Mouse (Mus musculus) embryonic facial prominence, embryonic 12.5 days (tissue): Measurements from ENCODE around the gene Fsd2. TPM values are rescaled to one million over a fixed set of nuclear protein-coding genes. Genes with fewer than 3 reads are reported as not detected.

Experiments used
- ATAC-seq: fragments of 200-750 bp; cut with Nextera tagmentation; 2 replicates; pipeline ENCODE4 v1.8.0; 2017; ENCODE audit not compliant: insufficient number of reproducible peaks, insufficient read depth, low FRiP score, low TSS enrichment
- H3K27ac ChIP-seq: fragments of 300-500 bp; sonication (generic); 2 replicates; pipeline ENCODE4 v1.5.1; 2016; ENCODE audit warnings: mild to moderate bottlenecking
- H3K27me3 ChIP-seq: fragments of 300-500 bp; sonication (generic); 2 replicates; pipeline ENCODE4 v1.6.1; 2016; ENCODE audit warnings: mild to moderate bottlenecking, moderate library complexity
- H3K36me3 ChIP-seq: fragments of 300-500 bp; sonication (generic); 2 replicates; pipeline ENCODE4 v1.6.1; 2016; ENCODE audit warnings: mild to moderate bottlenecking
- H3K4me1 ChIP-seq: fragments of 300-500 bp; sonication (generic); 2 replicates; pipeline ENCODE4 v1.6.1; 2016
- H3K4me2 ChIP-seq: fragments of 300-500 bp; sonication (generic); replicated peaks from 2 replicates; pipeline ENCODE4 v1.6.1; 2016; ENCODE audit warnings: mild to moderate bottlenecking, moderate library complexity
- H3K4me3 ChIP-seq: fragments of 300-500 bp; sonication (generic); 2 replicates; pipeline ENCODE4 v1.5.1; 2016; ENCODE audit warnings: mild to moderate bottlenecking
- H3K9ac ChIP-seq: fragments of 300-500 bp; sonication (generic); 2 replicates; pipeline ENCODE4 v1.6.1; 2016; ENCODE audit warnings: mild to moderate bottlenecking, moderate library complexity
- H3K9me3 ChIP-seq: fragments of 300-500 bp; sonication (generic); 2 replicates; pipeline ENCODE4 v1.6.1; 2016; ENCODE audit warnings: mild to moderate bottlenecking, moderate library complexity
- WGBS: fragments of 180-500 bp; shearing (Covaris S2); methylation state at CpG from one replicate; pipeline ENCODE4 v1.1.7; 2016; 5-methylcytosine and 5-hydroxymethylcytosine counted together
- polyA plus RNA-seq: library from polyadenylated mRNA; unstranded; fragments of >200 nt; fragmentation: Nextera tagmentation; extraction: Ambion mirVana; gene quantifications from 2 replicates; pipeline ENCODE4 v1.2.1, GENCODE M21; 2016

Fsd2 gene
- 0.10 and 0.28 TPM in 2 replicates for polyA plus RNA-seq

DNA sequence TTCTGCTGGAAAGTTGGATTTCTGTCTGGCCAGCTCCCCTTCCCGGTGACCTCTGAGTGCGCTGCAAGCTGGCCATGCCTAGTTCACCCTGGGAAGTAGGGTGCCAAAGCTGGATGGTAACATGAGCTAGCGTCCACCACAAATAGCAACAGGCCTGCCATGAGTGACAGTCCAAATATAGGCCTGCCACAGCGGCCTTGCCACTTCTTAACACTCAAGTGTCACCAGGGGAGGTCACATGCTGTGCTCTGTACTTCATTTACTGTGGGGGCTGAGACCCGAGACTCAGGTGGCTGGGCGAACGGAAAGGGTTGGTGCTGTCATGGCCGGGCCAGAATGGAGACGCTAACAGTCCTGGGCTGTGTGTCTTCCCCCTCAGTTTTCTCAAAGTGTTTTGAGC lies at the start of gene Fsd2:
TSS of gene Fsd2 (minus strand) at position 53 of the 400 bp plus-strand sequence.
- 75% methylated on average over 9 of the region's 9 CpGs for WGBS
- Histone ChIP-seq H3K4me3 (no peak within 1 kb of the TSS), H3K9me3 (no peaks in the 10 kb centered on the region), H3K4me2 (no peak within 1 kb of the TSS), H3K27ac (no peak within 1 kb of the TSS), H3K4me1 (peaks cover 2% of the 10 kb centered on the region; the same call in 1 of the 2 replicates), H3K36me3 (no peaks in the 10 kb centered on the region), H3K9ac (no peak within 1 kb of the TSS), H3K27me3 (peaks cover 5% of the 10 kb centered on the region; the same call in 1 of the 2 replicates)
- no peak for ATAC-seq

DNA sequence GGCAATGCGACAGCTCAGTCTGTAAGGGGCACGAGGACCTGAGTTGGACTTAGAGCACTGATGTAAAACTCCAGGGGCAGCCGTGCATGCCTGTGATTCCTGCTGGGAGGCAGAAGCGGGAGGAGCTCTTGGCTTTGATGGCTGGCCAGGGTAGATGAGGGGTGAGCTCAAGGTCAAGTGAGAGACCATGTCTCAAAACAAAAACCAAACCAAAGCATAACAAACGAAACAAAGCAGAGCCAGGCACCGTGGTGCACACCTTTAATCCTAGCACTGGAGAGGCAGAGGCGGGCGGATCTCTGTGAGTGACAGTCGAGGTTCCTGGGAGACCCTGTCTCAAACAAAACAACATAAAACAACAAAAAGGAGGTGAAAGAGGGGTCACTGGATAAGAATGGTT lies 48.3 kb upstream of the Fsd2 start:
- Histone ChIP-seq H3K27ac (no peak overlapping the region), H3K9ac (no peak overlapping the region), H3K4me2 (no peak overlapping the region), H3K36me3 (no peaks in the 10 kb centered on the region), H3K9me3 (no peaks in the 10 kb centered on the region), H3K4me1 (no peaks in the 10 kb centered on the region), H3K4me3 (no peak overlapping the region), H3K27me3 (no peaks in the 10 kb centered on the region)
- ATAC-seq, result no peak
- 80% methylated on average over 9 of the region's 9 CpGs for WGBS

DNA sequence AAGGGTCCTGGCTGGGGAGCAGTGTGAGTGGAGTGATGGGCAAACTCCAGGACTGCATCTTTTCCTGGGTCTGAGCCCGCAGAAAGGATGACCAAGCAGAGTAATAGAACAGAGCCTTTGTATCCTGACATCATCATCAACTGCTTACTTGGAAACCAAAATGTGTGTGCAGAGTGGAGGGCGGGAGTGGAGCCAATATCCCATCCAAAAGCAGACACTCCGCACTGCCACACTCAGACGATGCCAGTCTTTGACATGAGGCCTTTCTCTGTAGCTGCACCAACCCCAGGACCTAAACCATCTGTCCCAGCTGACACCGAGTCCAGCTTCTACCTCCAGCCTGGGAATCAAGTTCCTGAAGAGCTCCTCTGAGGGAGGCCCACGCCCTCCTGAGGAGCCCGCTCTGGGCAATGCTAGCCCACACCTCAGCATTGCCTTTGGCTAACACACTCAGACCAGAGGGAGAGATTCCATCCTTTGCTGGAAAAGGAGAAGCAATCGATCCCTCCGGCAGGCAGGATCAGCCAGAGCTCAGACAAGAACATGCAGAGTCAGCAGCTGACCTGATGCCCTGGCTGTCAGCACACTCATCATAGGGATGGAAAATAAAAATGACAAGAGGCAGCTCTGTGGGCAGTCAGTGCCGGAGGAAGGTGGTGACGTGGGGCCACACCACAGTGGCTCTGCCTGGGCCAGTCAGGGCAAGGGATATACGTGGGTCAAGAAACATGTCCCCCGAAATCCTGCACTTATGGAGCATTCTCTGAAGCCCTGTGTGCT lies 46.3 kb upstream of the Fsd2 start:
- H3K36me3 ChIP-seq, result no peaks in the 10 kb centered on the region
- no peak overlapping the region for H3K4me2 ChIP-seq
- H3K27me3 ChIP-seq, result no peaks in the 10 kb centered on the region
- no peak overlapping the region for H3K4me3 ChIP-seq
- H3K9me3 ChIP-seq, result no peaks in the 10 kb centered on the region
- H3K4me1 ChIP-seq, result no peaks in the 10 kb centered on the region
- ATAC-seq, result no peak
- no peak overlapping the region for H3K9ac ChIP-seq
- H3K27ac ChIP-seq, result no peak overlapping the region
- 76% methylated on average over 13 of the region's 13 CpGs for WGBS

DNA sequence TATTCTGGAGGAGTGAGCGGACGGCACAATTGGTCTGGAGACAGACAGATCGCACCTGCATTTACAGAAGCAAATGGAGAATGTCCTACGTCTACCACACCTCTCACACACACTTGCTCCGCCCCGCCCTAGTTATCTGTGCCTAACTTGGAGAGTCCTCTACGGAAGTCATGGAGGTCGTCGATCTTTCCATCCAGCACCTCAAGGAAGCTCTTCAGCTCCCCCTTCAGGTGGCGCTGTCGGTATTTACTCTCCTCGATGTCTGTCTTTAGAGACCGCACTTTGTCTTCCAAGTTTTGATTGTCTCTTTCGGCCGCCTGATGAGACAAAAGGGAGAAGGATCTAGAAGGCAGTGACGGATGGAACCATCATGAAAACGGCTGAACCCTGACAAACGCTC lies 43.4 kb upstream of the Fsd2 start:
- WGBS, result 63% methylated on average over 18 of the region's 18 CpGs
- Histone ChIP-seq H3K27me3 (no peaks in the 10 kb centered on the region), H3K4me3 (no peak overlapping the region), H3K9ac (no peak overlapping the region), H3K36me3 (no peaks in the 10 kb centered on the region), H3K27ac (no peak overlapping the region), H3K4me1 (no peaks in the 10 kb centered on the region), H3K9me3 (no peaks in the 10 kb centered on the region), H3K4me2 (no peak overlapping the region)
- ATAC-seq, result no peak

DNA sequence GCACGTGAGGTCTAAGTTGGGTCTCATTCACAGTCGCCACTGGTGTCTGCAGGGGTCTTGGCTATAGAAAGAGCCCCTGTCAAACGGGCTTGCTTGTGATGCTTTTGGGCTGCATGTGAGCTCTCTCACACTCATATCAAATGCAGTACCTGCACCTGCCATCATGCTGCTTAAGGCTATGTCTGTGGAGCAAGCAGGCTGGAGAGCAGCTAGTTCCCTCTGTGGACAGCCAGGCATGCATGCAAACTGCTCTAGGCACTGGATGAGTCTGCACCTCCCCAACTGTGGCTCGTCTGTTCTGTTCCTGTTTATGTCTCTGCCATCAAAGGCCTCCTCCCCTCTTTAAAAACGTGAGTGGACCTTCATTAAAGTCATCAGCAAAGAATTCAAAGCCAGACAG lies 39.7 kb upstream of the Fsd2 start:
- Histone ChIP-seq H3K4me3 (no peak overlapping the region), H3K4me2 (no peak overlapping the region), H3K27me3 (no peaks in the 10 kb centered on the region), H3K4me1 (no peaks in the 10 kb centered on the region), H3K27ac (no peak overlapping the region), H3K9me3 (no peaks in the 10 kb centered on the region), H3K9ac (no peak overlapping the region), H3K36me3 (no peaks in the 10 kb centered on the region)
- 64% methylated on average over 5 of the region's 5 CpGs for WGBS
- no peak for ATAC-seq

DNA sequence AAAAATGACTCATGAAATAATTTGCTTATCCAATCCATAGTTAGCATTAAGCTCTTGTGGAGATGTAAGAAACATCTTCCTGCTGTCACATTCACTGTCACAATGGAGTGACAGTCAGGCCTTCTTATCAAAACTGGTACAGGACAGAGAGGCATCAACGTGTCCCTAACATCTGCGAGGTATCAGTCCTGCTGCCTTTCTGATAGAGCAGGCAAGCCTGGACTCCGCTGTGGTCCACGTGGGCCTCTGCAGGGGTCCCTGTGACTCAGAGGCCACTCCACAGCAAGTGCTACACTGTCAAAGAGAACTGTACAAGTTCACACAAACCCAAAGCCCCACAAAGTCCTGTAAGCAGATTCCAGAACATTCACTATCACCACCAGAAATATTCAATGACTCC lies 38.7 kb upstream of the Fsd2 start:
- no peaks in the 10 kb centered on the region for H3K4me1 ChIP-seq
- H3K4me2 ChIP-seq, result no peak overlapping the region
- no peaks in the 10 kb centered on the region for H3K27me3 ChIP-seq
- no peak overlapping the region for H3K4me3 ChIP-seq
- no peak overlapping the region for H3K27ac ChIP-seq
- ATAC-seq, result no peak
- no peak overlapping the region for H3K9ac ChIP-seq
- no peaks in the 10 kb centered on the region for H3K9me3 ChIP-seq
- H3K36me3 ChIP-seq, result no peaks in the 10 kb centered on the region
- 74% methylated on average over 4 of the region's 4 CpGs for WGBS

DNA sequence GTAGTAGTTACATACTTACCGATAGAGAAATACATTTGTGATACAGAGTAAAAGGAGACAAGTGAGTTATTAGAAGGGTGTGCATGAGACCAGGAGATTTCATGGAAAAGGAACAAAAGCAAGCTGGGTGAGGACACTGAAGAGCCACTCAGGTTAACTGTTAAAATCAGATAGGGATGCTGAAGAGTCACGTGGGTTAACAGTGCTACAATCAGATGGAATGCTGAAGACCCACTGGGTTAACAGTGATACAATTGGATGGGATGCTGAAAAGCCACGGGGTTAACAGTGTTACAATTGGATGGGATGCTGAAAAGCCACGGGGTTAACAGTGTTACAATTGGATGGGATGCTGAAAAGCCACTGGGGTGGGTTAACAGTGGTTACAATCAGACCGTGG lies 38.2 kb upstream of the Fsd2 start:
- Histone ChIP-seq H3K4me3 (no peak overlapping the region), H3K4me2 (no peak overlapping the region)

DNA sequence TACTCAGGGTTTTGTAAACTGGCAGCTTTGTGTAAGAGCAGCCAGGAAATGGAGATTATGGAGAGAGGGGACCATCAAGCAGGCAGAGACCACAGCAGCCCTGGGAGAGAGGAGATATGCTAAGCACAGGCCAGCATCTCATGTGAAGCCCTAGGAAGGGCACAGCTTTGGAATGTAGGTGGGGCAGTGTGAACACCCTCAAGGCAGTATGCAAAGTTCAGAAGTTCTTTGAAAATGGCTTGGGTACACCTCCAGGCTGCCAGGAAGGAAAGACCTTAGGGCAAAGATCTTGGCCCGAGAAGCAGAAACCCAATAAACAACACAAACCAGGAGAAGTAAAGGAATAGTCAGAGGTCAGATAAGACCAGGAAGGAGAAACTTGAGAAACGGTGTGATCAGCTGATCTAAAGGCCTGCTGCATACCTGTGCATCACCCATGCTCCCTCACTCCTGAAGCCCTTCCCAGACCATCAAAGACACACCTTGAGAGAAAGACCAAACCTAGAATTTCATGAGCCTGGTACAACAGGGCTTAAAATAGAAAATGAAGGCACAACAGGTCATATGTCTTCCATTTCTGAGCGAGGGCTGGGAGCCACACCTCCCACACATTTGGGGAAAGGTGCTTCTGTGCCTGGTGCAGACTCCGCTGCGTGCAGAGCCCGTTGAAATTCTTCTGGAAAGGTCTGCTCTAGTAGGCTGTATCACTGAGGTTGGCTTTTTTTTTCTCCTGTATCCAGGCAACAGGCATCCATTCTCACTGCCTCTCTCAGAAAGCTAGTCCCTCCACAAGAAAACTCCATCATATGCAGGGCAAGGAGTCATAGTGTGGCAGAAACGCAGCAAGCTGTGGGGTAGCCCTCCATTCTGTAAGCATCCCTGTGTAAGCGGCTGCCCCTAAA lies 32.9 kb upstream of the Fsd2 start:
- no peak overlapping the region for H3K27ac ChIP-seq
- H3K9ac ChIP-seq, result no peak overlapping the region
- no peak for ATAC-seq
- no peaks in the 10 kb centered on the region for H3K4me1 ChIP-seq
- no peak overlapping the region for H3K4me2 ChIP-seq
- no peaks in the 10 kb centered on the region for H3K9me3 ChIP-seq
- WGBS, result 62% methylated on average over 8 of the region's 8 CpGs
- peaks cover 17% of the 10 kb centered on the region for H3K36me3 ChIP-seq
- H3K27me3 ChIP-seq, result no peaks in the 10 kb centered on the region
- H3K4me3 ChIP-seq, result no peak overlapping the region

More for the DNA sequence above, 38.2 kb upstream of the Fsd2 start:
- Histone ChIP-seq H3K9ac (no peak overlapping the region), H3K27ac (no peak overlapping the region), H3K27me3 (no peaks in the 10 kb centered on the region), H3K4me1 (no peaks in the 10 kb centered on the region), H3K36me3 (no peaks in the 10 kb centered on the region), H3K9me3 (no peaks in the 10 kb centered on the region)
- no peak for ATAC-seq
- 76% methylated on average over 5 of the region's 5 CpGs for WGBS

DNA sequence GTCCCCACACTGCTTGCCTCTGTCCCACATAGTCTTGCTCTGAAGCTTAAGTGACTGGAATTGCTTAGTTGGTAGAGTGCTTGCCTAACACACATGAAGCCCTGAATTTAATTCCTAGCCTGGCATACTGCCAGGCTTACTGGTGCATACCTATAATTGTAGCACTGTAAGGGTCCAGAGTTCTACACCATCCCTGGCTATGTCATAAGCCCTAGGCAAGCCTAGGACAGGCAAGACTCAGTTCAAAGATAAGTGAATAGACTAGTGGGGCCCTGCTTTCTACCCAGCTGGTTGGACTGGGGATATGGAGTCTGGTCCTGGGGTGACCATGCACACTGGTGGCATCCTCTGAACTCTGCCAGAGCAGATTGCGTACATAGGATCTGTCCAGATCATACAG lies 30.9 kb upstream of the Fsd2 start:
- H3K27me3 ChIP-seq, result no peaks in the 10 kb centered on the region
- no peaks in the 10 kb centered on the region for H3K9me3 ChIP-seq
- H3K27ac ChIP-seq, result no peak overlapping the region
- ATAC-seq, result no peak
- WGBS, result 100% methylated on average over 1 of the region's 1 CpGs
- H3K4me2 ChIP-seq, result no peak overlapping the region
- H3K36me3 ChIP-seq, result peaks cover 28% of the 10 kb centered on the region
- no peak overlapping the region for H3K9ac ChIP-seq
- no peak overlapping the region for H3K4me3 ChIP-seq
- no peaks in the 10 kb centered on the region for H3K4me1 ChIP-seq

DNA sequence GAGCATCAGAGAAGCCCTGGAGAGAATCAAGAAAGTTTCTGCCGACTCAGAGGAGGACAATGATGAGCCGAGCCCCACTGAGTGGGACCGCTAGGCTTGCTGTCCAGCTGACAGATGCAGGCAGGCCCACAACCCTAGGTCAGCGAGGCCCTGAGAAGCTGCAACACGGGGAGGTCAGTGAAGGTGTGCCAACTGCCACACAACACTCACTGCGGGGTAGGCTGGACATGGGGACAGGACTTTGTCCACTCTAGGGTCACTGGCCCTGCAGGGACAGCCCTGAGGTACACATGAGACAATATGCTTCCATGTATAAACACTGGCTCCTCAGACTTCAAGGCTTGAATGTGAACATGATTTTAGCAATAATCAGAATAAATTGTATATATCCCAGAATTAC lies 29.3 kb upstream of the Fsd2 start:
- no peaks in the 10 kb centered on the region for H3K4me1 ChIP-seq
- peaks cover 31% of the 10 kb centered on the region for H3K36me3 ChIP-seq
- no peak for ATAC-seq
- 82% methylated on average over 6 of the region's 6 CpGs for WGBS
- H3K27ac ChIP-seq, result no peak overlapping the region
- H3K9me3 ChIP-seq, result no peaks in the 10 kb centered on the region
- H3K27me3 ChIP-seq, result no peaks in the 10 kb centered on the region
- no peak overlapping the region for H3K4me2 ChIP-seq
- H3K9ac ChIP-seq, result no peak overlapping the region
- no peak overlapping the region for H3K4me3 ChIP-seq

DNA sequence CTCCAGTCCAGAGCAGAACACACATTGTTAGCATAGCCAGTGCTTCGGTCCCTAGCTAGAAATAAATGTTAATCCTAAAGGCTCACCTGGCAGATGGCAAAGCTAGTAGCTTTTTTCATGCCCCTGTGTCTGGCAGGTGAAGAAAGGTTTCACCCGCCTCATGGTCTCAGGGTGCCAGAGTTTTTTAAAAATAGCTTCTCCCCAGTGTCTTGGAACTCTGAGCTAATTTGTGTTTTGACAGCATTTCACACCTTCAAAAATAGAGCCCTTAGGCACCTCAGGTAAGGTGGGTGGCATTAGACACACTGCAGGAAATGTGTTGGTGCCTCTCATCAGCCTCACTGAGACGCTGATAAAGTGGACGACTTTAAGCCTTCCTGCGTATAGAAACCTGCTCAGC lies 28.3 kb upstream of the Fsd2 start:
- Histone ChIP-seq H3K27me3 (no peaks in the 10 kb centered on the region), H3K36me3 (peaks cover 31% of the 10 kb centered on the region), H3K4me3 (no peak overlapping the region), H3K4me1 (no peaks in the 10 kb centered on the region), H3K27ac (no peak overlapping the region), H3K9me3 (no peaks in the 10 kb centered on the region), H3K4me2 (no peak overlapping the region), H3K9ac (no peak overlapping the region)
- no peak for ATAC-seq
- 83% methylated on average over 5 of the region's 5 CpGs for WGBS

DNA sequence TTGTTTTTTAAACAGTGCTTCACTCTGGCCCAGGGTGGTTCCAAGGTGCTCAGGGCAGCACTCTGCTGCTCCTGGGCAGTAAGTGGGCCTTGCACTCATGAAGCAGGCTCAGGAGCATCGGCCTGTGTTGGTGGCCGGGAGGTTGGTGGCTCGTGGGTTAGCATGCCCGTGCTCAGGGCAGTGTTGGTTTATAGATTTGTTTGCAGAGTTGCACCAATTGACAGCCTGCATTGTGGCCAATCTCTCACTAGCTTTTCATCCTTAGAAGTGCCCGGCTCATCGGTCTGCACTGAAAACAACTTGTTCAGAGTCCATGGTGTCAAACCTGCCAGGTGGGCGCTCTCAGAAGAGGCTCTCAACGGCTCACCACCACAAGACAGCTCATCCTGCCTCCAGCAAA lies 26.6 kb upstream of the Fsd2 start:
- no peak overlapping the region for H3K4me3 ChIP-seq
- H3K9ac ChIP-seq, result no peak overlapping the region
- no peak for ATAC-seq
- WGBS, result 92% methylated on average over 8 of the region's 8 CpGs
- H3K27ac ChIP-seq, result no peak overlapping the region
- no peaks in the 10 kb centered on the region for H3K4me1 ChIP-seq
- peaks cover 34% of the 10 kb centered on the region for H3K36me3 ChIP-seq
- no peak overlapping the region for H3K4me2 ChIP-seq
- H3K27me3 ChIP-seq, result no peaks in the 10 kb centered on the region
- no peaks in the 10 kb centered on the region for H3K9me3 ChIP-seq
